Mouse (Mus musculus): ENCODE results near the gene Slamf7. TPM values are rescaled to one million over a fixed set of nuclear protein-coding genes. Genes with fewer than 3 reads are reported as not detected.
"Not testable (repeated sequence)": the region's sequence is repeated elsewhere in the genome, so short reads cannot be mapped to it uniquely, and the experiment has no call there.

Slamf7 gene
- not detected in 2 replicates for polyA plus RNA-seq (2016; fragmentation: Nextera tagmentation; extraction: Ambion mirVana)

GRCm38 (mm10) chr1:171652734-171653133, at the start of gene Slamf7:
TSS of gene Slamf7 (minus strand) at chr1:171653035.
- Histone ChIP-seq H3K36me3 (no peaks in the 10 kb centered on the region), H3K9ac (no peak within 1 kb of the TSS), H3K27me3 (no peaks in the 10 kb centered on the region), H3K4me3 (no peak within 1 kb of the TSS), H3K4me1 (no peaks in the 10 kb centered on the region), H3K27ac (no peak within 1 kb of the TSS), H3K9me3 (replicated peaks) (no peaks in the 10 kb centered on the region), H3K4me2 (replicated peaks) (no peak within 1 kb of the TSS)
- 93% methylated on average over 5 of the region's 5 CpGs for WGBS
- ATAC-seq (ENCODE audit: low FRiP score), result no peak

GRCm38 (mm10) chr1:171698983-171699382, 46.1 kb upstream of the Slamf7 start:
- H3K9me3 ChIP-seq (replicated peaks), result no peaks in the 10 kb centered on the region
- no peak overlapping the region for H3K4me3 ChIP-seq
- no peak overlapping the region for H3K27ac ChIP-seq
- H3K4me2 ChIP-seq (replicated peaks), result no peak overlapping the region
- ATAC-seq (ENCODE audit: low FRiP score), result no peak
- H3K4me1 ChIP-seq, result no peaks in the 10 kb centered on the region
- H3K36me3 ChIP-seq, result no peaks in the 10 kb centered on the region
- no peaks in the 10 kb centered on the region for H3K27me3 ChIP-seq
- 16% methylated on average over 6 of the region's 6 CpGs for WGBS
- no peak overlapping the region for H3K9ac ChIP-seq

- Histone ChIP-seq H3K27me3 (no peaks in the 10 kb centered on the region), H3K4me2 (replicated peaks) (no peak overlapping the region), H3K4me1 (no peaks in the 10 kb centered on the region), H3K4me3 (no peak overlapping the region), H3K36me3 (no peaks in the 10 kb centered on the region), H3K9ac (no peak overlapping the region), H3K27ac (no peak overlapping the region), H3K9me3 (replicated peaks) (no peaks in the 10 kb centered on the region)
- 93% methylated on average over 1 of the region's 1 CpGs for WGBS
- ATAC-seq (ENCODE audit: low FRiP score), result no peak
Observed at GRCm38 (mm10) chr1:171693918-171694317, 41.1 kb upstream of the Slamf7 start.

- ATAC-seq (ENCODE audit: low FRiP score), result no peak
- Histone ChIP-seq H3K27me3 (no peaks in the 10 kb centered on the region), H3K4me1 (no peaks in the 10 kb centered on the region), H3K4me2 (replicated peaks) (no peak overlapping the region), H3K36me3 (no peaks in the 10 kb centered on the region), H3K27ac (no peak overlapping the region), H3K4me3 (no peak overlapping the region), H3K9me3 (replicated peaks) (no peaks in the 10 kb centered on the region), H3K9ac (no peak overlapping the region)
- WGBS, result 84% methylated on average over 4 of the region's 4 CpGs
Observed at GRCm38 (mm10) chr1:171687320-171687719, 34.5 kb upstream of the Slamf7 start.

GRCm38 (mm10) chr1:171684923-171685322, 32.1 kb upstream of the Slamf7 start:
- no peaks in the 10 kb centered on the region for H3K4me1 ChIP-seq
- H3K9ac ChIP-seq, result no peak overlapping the region
- H3K27me3 ChIP-seq, result no peaks in the 10 kb centered on the region
- no peaks in the 10 kb centered on the region for H3K36me3 ChIP-seq
- 93% methylated on average over 9 of the region's 9 CpGs for WGBS
- no peak for ATAC-seq (ENCODE audit: low FRiP score)
- H3K4me3 ChIP-seq, result no peak overlapping the region
- no peaks in the 10 kb centered on the region for H3K9me3 ChIP-seq (replicated peaks)
- H3K27ac ChIP-seq, result no peak overlapping the region
- no peak overlapping the region for H3K4me2 ChIP-seq (replicated peaks)

- Histone ChIP-seq H3K9ac (no peak within 1 kb of the TSS), H3K4me3 (no peak within 1 kb of the TSS), H3K4me1 (no peaks in the 10 kb centered on the region), H3K27me3 (no peaks in the 10 kb centered on the region), H3K27ac (no peak within 1 kb of the TSS), H3K9me3 (replicated peaks) (no peaks in the 10 kb centered on the region), H3K4me2 (replicated peaks) (no peak within 1 kb of the TSS), H3K36me3 (no peaks in the 10 kb centered on the region)
- WGBS, result 92% methylated on average over 14 of the region's 14 CpGs
- ATAC-seq (ENCODE audit: low FRiP score), result no peak
Observed at GRCm38 (mm10) chr1:171681531-171682299, 28.9 kb upstream of the Slamf7 start, which contains the start of gene Cd48. TSS of gene Cd48 (plus strand) at chr1:171682009.

GRCm38 (mm10) chr1:171681009-171681408, 28.2 kb upstream of the Slamf7 start:
- H3K27me3 ChIP-seq, result no peaks in the 10 kb centered on the region

GRCm38 (mm10) chr1:171677721-171678120, 24.9 kb upstream of the Slamf7 start:
- Histone ChIP-seq H3K4me2 (replicated peaks) (no peak overlapping the region), H3K4me3 (no peak overlapping the region), H3K4me1 (no peaks in the 10 kb centered on the region), H3K9me3 (replicated peaks) (no peaks in the 10 kb centered on the region), H3K9ac (no peak overlapping the region), H3K27me3 (no peaks in the 10 kb centered on the region), H3K27ac (no peak overlapping the region), H3K36me3 (no peaks in the 10 kb centered on the region)
- no peak for ATAC-seq (ENCODE audit: low FRiP score)
- 76% methylated on average over 1 of the region's 1 CpGs for WGBS

More at GRCm38 (mm10) chr1:171681009-171681408, 28.2 kb upstream of the Slamf7 start:
- H3K4me1 ChIP-seq, result no peaks in the 10 kb centered on the region
- H3K4me3 ChIP-seq, result no peak overlapping the region
- H3K4me2 ChIP-seq (replicated peaks), result no peak overlapping the region
- ATAC-seq (ENCODE audit: low FRiP score), result no peak
- H3K36me3 ChIP-seq, result no peaks in the 10 kb centered on the region
- 90% methylated on average over 7 of the region's 7 CpGs for WGBS
- no peak overlapping the region for H3K27ac ChIP-seq
- no peaks in the 10 kb centered on the region for H3K9me3 ChIP-seq (replicated peaks)
- H3K9ac ChIP-seq, result no peak overlapping the region

- H3K9me3 ChIP-seq (replicated peaks), result no peaks in the 10 kb centered on the region
- 71% methylated on average over 1 of the region's 1 CpGs for WGBS
- no peak for ATAC-seq (ENCODE audit: low FRiP score)
Observed at GRCm38 (mm10) chr1:171674467-171674866, 21.6 kb upstream of the Slamf7 start.

GRCm38 (mm10) chr1:171672854-171673475, 20.1 kb upstream of the Slamf7 start:
- H3K4me1 ChIP-seq, result no peaks in the 10 kb centered on the region
- no peak overlapping the region for H3K4me3 ChIP-seq
- no peak overlapping the region for H3K9ac ChIP-seq
- no peaks in the 10 kb centered on the region for H3K36me3 ChIP-seq
- no peak for ATAC-seq (ENCODE audit: low FRiP score)
- no peak overlapping the region for H3K27ac ChIP-seq
- no peak overlapping the region for H3K4me2 ChIP-seq (replicated peaks)
- H3K27me3 ChIP-seq, result no peaks in the 10 kb centered on the region
- H3K9me3 ChIP-seq (replicated peaks), result no peaks in the 10 kb centered on the region
- WGBS, result 72% methylated on average over 5 of the region's 5 CpGs

More at GRCm38 (mm10) chr1:171674467-171674866, 21.6 kb upstream of the Slamf7 start:
- Histone ChIP-seq H3K27ac (no peak overlapping the region), H3K36me3 (no peaks in the 10 kb centered on the region), H3K27me3 (no peaks in the 10 kb centered on the region), H3K4me3 (no peak overlapping the region), H3K4me2 (replicated peaks) (no peak overlapping the region), H3K9ac (no peak overlapping the region), H3K4me1 (no peaks in the 10 kb centered on the region)

- not testable (repeated sequence) for H3K4me2 ChIP-seq (replicated peaks); H3K27me3 ChIP-seq; ATAC-seq (ENCODE audit: low FRiP score); H3K4me3 ChIP-seq; H3K4me1 ChIP-seq; H3K9ac ChIP-seq; H3K36me3 ChIP-seq; H3K9me3 ChIP-seq (replicated peaks); H3K27ac ChIP-seq
- 85% methylated on average over 2 of the region's 2 CpGs for WGBS
Observed at GRCm38 (mm10) chr1:171672451-171672850, 19.6 kb upstream of the Slamf7 start.

GRCm38 (mm10) chr1:171667160-171667559, 14.3 kb upstream of the Slamf7 start:
- WGBS, result 86% methylated on average over 1 of the region's 1 CpGs
- H3K27ac ChIP-seq, result no peak overlapping the region
- no peak for ATAC-seq (ENCODE audit: low FRiP score)

GRCm38 (mm10) chr1:171666350-171666749, 13.5 kb upstream of the Slamf7 start:
- Histone ChIP-seq H3K9me3 (replicated peaks) (no peaks in the 10 kb centered on the region), H3K9ac (no peak overlapping the region), H3K4me1 (no peaks in the 10 kb centered on the region), H3K27ac (no peak overlapping the region), H3K36me3 (no peaks in the 10 kb centered on the region), H3K27me3 (no peaks in the 10 kb centered on the region), H3K4me3 (no peak overlapping the region), H3K4me2 (replicated peaks) (no peak overlapping the region)
- no peak for ATAC-seq (ENCODE audit: low FRiP score)
- WGBS, result 90% methylated on average over 6 of the region's 6 CpGs

More at GRCm38 (mm10) chr1:171667160-171667559, 14.3 kb upstream of the Slamf7 start:
- Histone ChIP-seq H3K36me3 (no peaks in the 10 kb centered on the region), H3K9ac (no peak overlapping the region), H3K4me1 (no peaks in the 10 kb centered on the region), H3K4me3 (no peak overlapping the region), H3K27me3 (no peaks in the 10 kb centered on the region), H3K9me3 (replicated peaks) (no peaks in the 10 kb centered on the region), H3K4me2 (replicated peaks) (no peak overlapping the region)
